Mouse (Mus musculus) liver, postnatal 0 days (tissue): ENCODE data around the gene Lrch1.

Source experiments
- CTCF ChIP-seq: sonication (generic); IDR thresholded peaks from 2 replicates; pipeline ENCODE4 v1.5.1; 2016; ENCODE audit warnings: antibody characterized with exemption, low read depth
- EP300 ChIP-seq: IDR thresholded peaks from 2 replicates; pipeline ENCODE4 v1.6.1; 2016; ENCODE audit warnings: antibody characterized with exemption, low read depth, mild to moderate bottlenecking

- TF ChIP-seq CTCF (no peak), EP300 (no peak)
Measured at GRCm38 (mm10) chr14:74915658-74916057, 32.0 kb downstream of the Lrch1 start.
